13 mouse cellular contexts compared by ENCODE assay signal in the genomic region with DNA sequence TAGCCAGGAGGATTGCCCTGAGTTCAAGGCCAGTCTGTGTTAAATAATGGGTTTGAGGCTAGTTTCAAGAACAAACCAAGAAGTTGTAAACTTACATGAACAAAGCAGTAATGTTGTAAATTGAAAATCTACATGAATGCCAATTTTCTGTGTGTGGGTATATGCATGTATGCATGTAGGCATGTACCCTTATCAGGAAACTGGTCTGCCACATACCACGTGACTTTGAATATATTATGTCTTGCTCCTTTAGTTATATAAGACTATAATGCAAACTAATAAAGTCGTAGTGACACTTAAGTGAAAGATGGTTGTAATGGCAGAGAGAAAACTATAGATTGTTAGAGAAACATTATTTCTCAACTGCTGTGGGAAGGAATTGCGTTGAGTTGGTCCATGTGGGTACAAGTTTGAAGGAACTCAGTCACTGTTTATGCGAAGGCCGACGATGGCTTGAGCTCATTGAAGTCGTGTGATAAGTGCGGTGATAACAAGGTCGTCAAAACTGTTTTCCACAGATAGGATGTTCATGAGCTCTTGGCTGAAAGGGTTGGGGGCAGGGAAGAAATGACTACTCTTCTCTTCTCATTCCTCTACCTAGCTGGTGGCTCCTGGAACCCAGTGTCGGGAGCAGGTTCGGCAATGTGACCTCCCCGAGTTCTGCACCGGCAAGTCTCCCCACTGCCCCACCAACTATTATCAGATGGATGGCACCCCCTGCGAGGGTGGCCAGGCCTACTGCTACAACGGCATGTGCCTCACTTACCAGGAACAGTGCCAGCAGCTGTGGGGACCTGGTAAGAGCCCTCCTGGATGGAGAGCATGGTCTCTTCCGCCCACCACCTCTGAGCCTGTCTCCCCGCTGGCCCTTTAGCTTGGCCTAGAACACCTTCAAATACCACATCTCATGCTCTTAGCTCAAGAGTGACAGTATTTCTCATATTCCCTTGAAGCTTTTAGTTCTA. TPM values are rescaled to one million over a fixed set of nuclear protein-coding genes. Genes with fewer than 3 reads are reported as not detected.
"Had no signal": no experiment of that assay in that cellular context is flagged by ENCODE, and none has a peak within 500 bp of the region (broad histone marks: within the 10 kb centered on the region; RNA-seq: fewer than 3 reads in every experiment).

No protein-coding gene starts in this region.

- H3K4me2 ChIP-seq: intestine, embryonic 15.5 days; kidney, embryonic 15.5 days; limb, embryonic 13.5 days had no signal

- DNase-seq: kidney, adult 2 months; kidney, postnatal 14 days; left cerebral cortex, postnatal 4 days; midbrain, embryonic 14.5 days; right cerebral cortex, adult 18-20 months; right cerebral cortex, postnatal 25 days; thymus, postnatal 36 days had no signal

- H3K27me3 ChIP-seq: intestine, embryonic 15.5 days; kidney, embryonic 15.5 days; limb, embryonic 13.5 days had no signal

- H3K4me1 ChIP-seq: intestine, embryonic 15.5 days; limb, embryonic 13.5 days had no signal

- H3K4me3 ChIP-seq: intestine, embryonic 15.5 days; kidney, embryonic 15.5 days; limb, embryonic 13.5 days had no signal

- ATAC-seq: intestine, embryonic 15.5 days had no signal

- H3K9me3 ChIP-seq: intestine, embryonic 15.5 days; kidney, embryonic 15.5 days; limb, embryonic 13.5 days had no signal

- H3K9ac ChIP-seq: intestine, embryonic 15.5 days; kidney, embryonic 15.5 days; limb, embryonic 13.5 days had no signal

- H3K27ac ChIP-seq: intestine, embryonic 15.5 days; kidney, embryonic 15.5 days; limb, embryonic 13.5 days had no signal

RNA-seq across cellular contexts. Expression of a gene that starts 35.0 kb away (rescaled TPM):
- total RNA-seq: megakaryocyte progenitor cell, adult 5-6 weeks; monocyte, adult 5-6 weeks had no signal
- polyA plus RNA-seq: neural tube, embryonic 14.5 days had no signal
